Mouse (Mus musculus): ENCODE data around the gene Dpt. TPM values are rescaled to one million over a fixed set of nuclear protein-coding genes. Genes with fewer than 3 reads are reported as not detected.
"Not testable (repeated sequence)": the region's sequence is repeated elsewhere in the genome, so short reads cannot be mapped to it uniquely, and the experiment has no call there.

Gene Dpt
- 5.7 and 8.2 TPM in 2 replicates for polyA plus RNA-seq (2015; fragmentation: Nextera tagmentation; extraction: Ambion mirVana)

GRCm38 (mm10) chr1:164796471-164796870 is at the start of gene Dpt:
Dpt (plus strand) TSS chr1:164796644.
- ATAC-seq, result no peak

GRCm38 (mm10) chr1:164753736-164754135 is 42.7 kb upstream of the Dpt start:
- no peak overlapping the region for H3K4me2 ChIP-seq (replicated peaks)
- WGBS, result 89% methylated on average over 4 of the region's 4 CpGs
- ATAC-seq, result no peak
- no peaks in the 10 kb centered on the region for H3K27me3 ChIP-seq (replicated peaks)
- no peak overlapping the region for H3K9ac ChIP-seq
- no peaks in the 10 kb centered on the region for H3K4me1 ChIP-seq (replicated peaks)
- no peak overlapping the region for H3K27ac ChIP-seq
- H3K9me3 ChIP-seq, result no peaks in the 10 kb centered on the region
- H3K36me3 ChIP-seq, result no peaks in the 10 kb centered on the region
- no peak overlapping the region for H3K4me3 ChIP-seq (replicated peaks)

More at GRCm38 (mm10) chr1:164796471-164796870, at the start of gene Dpt:
- Histone ChIP-seq H3K27me3 (replicated peaks) (no peaks in the 10 kb centered on the region), H3K9ac (no peak within 1 kb of the TSS), H3K27ac (no peak within 1 kb of the TSS), H3K36me3 (no peaks in the 10 kb centered on the region), H3K4me3 (replicated peaks) (no peak within 1 kb of the TSS), H3K9me3 (no peaks in the 10 kb centered on the region), H3K4me1 (replicated peaks) (peaks cover 4% of the 10 kb centered on the region; the same call in 1 of the 2 replicates), H3K4me2 (replicated peaks) (no peak within 1 kb of the TSS)
- 77% methylated on average over 8 of the region's 8 CpGs for WGBS

- WGBS, result 88% methylated on average over 3 of the region's 3 CpGs
- H3K27me3 ChIP-seq (replicated peaks), result no peaks in the 10 kb centered on the region
- no peaks in the 10 kb centered on the region for H3K9me3 ChIP-seq
- no peak for ATAC-seq
- no peak overlapping the region for H3K4me3 ChIP-seq (replicated peaks)
- no peak overlapping the region for H3K27ac ChIP-seq
- H3K4me1 ChIP-seq (replicated peaks), result no peaks in the 10 kb centered on the region
- no peaks in the 10 kb centered on the region for H3K36me3 ChIP-seq
- H3K4me2 ChIP-seq (replicated peaks), result no peak overlapping the region
- H3K9ac ChIP-seq, result no peak overlapping the region
Measured at GRCm38 (mm10) chr1:164755671-164756070, 40.8 kb upstream of the Dpt start.

DNA sequence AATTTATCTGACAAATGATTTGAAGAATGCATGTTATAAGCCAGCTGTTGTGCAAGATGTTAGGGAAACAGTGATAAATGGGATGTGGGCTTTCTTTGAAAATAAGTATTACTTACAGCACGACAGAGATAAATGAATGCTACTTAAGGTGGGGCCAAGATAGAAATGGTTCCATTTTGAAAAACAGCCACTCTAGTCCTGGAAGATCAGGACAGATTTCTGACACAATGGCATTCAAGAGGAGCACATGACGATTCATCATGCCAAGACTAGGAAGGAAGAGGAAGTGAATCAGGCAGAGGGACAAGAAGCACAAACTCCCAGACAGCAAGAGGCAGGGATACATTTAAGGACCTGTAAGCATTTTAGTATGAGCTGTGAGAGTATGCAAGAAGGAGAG is 39.5 kb upstream of the Dpt start:
- Histone ChIP-seq H3K4me1 (replicated peaks) (no peaks in the 10 kb centered on the region), H3K9me3 (no peaks in the 10 kb centered on the region), H3K27me3 (replicated peaks) (no peaks in the 10 kb centered on the region), H3K27ac (no peak overlapping the region), H3K9ac (no peak overlapping the region), H3K4me2 (replicated peaks) (no peak overlapping the region), H3K36me3 (no peaks in the 10 kb centered on the region), H3K4me3 (replicated peaks) (no peak overlapping the region)
- 63% methylated on average over 2 of the region's 2 CpGs for WGBS
- ATAC-seq, result no peak

DNA sequence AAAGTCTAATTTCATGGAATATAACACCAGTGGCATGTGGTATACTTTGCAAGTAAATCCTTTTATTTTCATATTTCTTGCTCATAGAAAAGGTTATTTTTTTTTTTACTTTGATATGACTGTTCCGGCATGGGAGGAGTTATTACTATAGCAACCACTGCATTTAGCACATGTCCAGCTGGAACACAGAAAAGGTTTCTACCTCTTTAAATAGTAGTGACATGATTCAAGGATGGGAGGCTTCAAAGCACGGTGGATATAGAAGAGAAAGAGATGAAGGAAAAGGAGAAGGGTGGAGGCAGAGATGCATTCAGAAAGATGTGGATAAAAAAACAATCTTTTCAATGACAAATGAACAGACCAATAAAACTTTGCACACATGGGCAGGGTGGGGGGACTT is 38.0 kb upstream of the Dpt start:
- Histone ChIP-seq H3K36me3 (no peaks in the 10 kb centered on the region), H3K9me3 (no peaks in the 10 kb centered on the region), H3K27me3 (replicated peaks) (no peaks in the 10 kb centered on the region), H3K4me1 (replicated peaks) (no peaks in the 10 kb centered on the region), H3K9ac (no peak overlapping the region), H3K4me3 (replicated peaks) (no peak overlapping the region), H3K4me2 (replicated peaks) (no peak overlapping the region), H3K27ac (no peak overlapping the region)
- 65% methylated on average over 2 of the region's 2 CpGs for WGBS
- no peak for ATAC-seq

- no peak overlapping the region for H3K9ac ChIP-seq
- H3K27me3 ChIP-seq (replicated peaks), result no peaks in the 10 kb centered on the region
- H3K4me3 ChIP-seq (replicated peaks), result no peak overlapping the region
- H3K27ac ChIP-seq, result no peak overlapping the region
- no peaks in the 10 kb centered on the region for H3K4me1 ChIP-seq (replicated peaks)
- H3K36me3 ChIP-seq, result no peaks in the 10 kb centered on the region
- WGBS, result 61% methylated on average over 2 of the region's 2 CpGs
- H3K4me2 ChIP-seq (replicated peaks), result no peak overlapping the region
- H3K9me3 ChIP-seq, result no peaks in the 10 kb centered on the region
- ATAC-seq, result no peak
Measured at GRCm38 (mm10) chr1:164762276-164762675, 34.2 kb upstream of the Dpt start.

- ATAC-seq, result no peak
- Histone ChIP-seq H3K27ac (no peak overlapping the region), H3K9ac (no peak overlapping the region), H3K27me3 (replicated peaks) (no peaks in the 10 kb centered on the region), H3K36me3 (no peaks in the 10 kb centered on the region), H3K4me2 (replicated peaks) (no peak overlapping the region), H3K4me1 (replicated peaks) (no peaks in the 10 kb centered on the region), H3K9me3 (no peaks in the 10 kb centered on the region), H3K4me3 (replicated peaks) (no peak overlapping the region)
- 80% methylated on average over 3 of the region's 3 CpGs for WGBS
Measured at GRCm38 (mm10) chr1:164766646-164767045, 29.8 kb upstream of the Dpt start.

- no peaks in the 10 kb centered on the region for H3K9me3 ChIP-seq
- no peak overlapping the region for H3K27ac ChIP-seq
- no peak overlapping the region for H3K4me3 ChIP-seq (replicated peaks)
- ATAC-seq, result peak; percentile 66
- H3K9ac ChIP-seq, result no peak overlapping the region
- WGBS, result 54% methylated on average over 7 of the region's 7 CpGs
- no peak overlapping the region for H3K4me2 ChIP-seq (replicated peaks)
- no peaks in the 10 kb centered on the region for H3K36me3 ChIP-seq
- no peaks in the 10 kb centered on the region for H3K27me3 ChIP-seq (replicated peaks)
- H3K4me1 ChIP-seq (replicated peaks), result no peaks in the 10 kb centered on the region
Measured at GRCm38 (mm10) chr1:164770611-164771010, 25.8 kb upstream of the Dpt start.

- Histone ChIP-seq H3K9ac (no peak overlapping the region), H3K9me3 (no peaks in the 10 kb centered on the region), H3K4me2 (replicated peaks) (no peak overlapping the region), H3K36me3 (no peaks in the 10 kb centered on the region), H3K27me3 (replicated peaks) (no peaks in the 10 kb centered on the region), H3K4me3 (replicated peaks) (no peak overlapping the region), H3K4me1 (replicated peaks) (no peaks in the 10 kb centered on the region), H3K27ac (no peak overlapping the region)
- ATAC-seq, result no peak
- 54% methylated on average over 7 of the region's 7 CpGs for WGBS
Measured at GRCm38 (mm10) chr1:164780851-164781510, 15.5 kb upstream of the Dpt start.

- Histone ChIP-seq H3K4me3 (replicated peaks) (no peak overlapping the region), H3K27ac (no peak overlapping the region), H3K9me3 (no peaks in the 10 kb centered on the region), H3K9ac (no peak overlapping the region), H3K4me2 (replicated peaks) (no peak overlapping the region), H3K27me3 (replicated peaks) (no peaks in the 10 kb centered on the region), H3K36me3 (no peaks in the 10 kb centered on the region), H3K4me1 (replicated peaks) (no peaks in the 10 kb centered on the region)
- ATAC-seq, result no peak
- WGBS, result 83% methylated on average over 5 of the region's 5 CpGs
Measured at GRCm38 (mm10) chr1:164786165-164786564, 10.3 kb upstream of the Dpt start.

- WGBS, result 61% methylated on average over 7 of the region's 7 CpGs
- no peak overlapping the region for H3K4me2 ChIP-seq (replicated peaks)
- H3K36me3 ChIP-seq, result no peaks in the 10 kb centered on the region
- no peak overlapping the region for H3K9ac ChIP-seq
- no peaks in the 10 kb centered on the region for H3K9me3 ChIP-seq
- H3K27me3 ChIP-seq (replicated peaks), result no peaks in the 10 kb centered on the region
- peak; percentile 81 for ATAC-seq
- H3K27ac ChIP-seq, result no peak overlapping the region
- H3K4me1 ChIP-seq (replicated peaks), result no peaks in the 10 kb centered on the region
- no peak overlapping the region for H3K4me3 ChIP-seq (replicated peaks)
Measured at GRCm38 (mm10) chr1:164787771-164788170, 8.7 kb upstream of the Dpt start.

- Histone ChIP-seq H3K4me3 (replicated peaks) (no peak overlapping the region), H3K27ac (no peak overlapping the region), H3K9ac (no peak overlapping the region), H3K27me3 (replicated peaks) (no peaks in the 10 kb centered on the region), H3K4me2 (replicated peaks) (no peak overlapping the region), H3K4me1 (replicated peaks) (no peaks in the 10 kb centered on the region), H3K9me3 (no peaks in the 10 kb centered on the region), H3K36me3 (no peaks in the 10 kb centered on the region)
- ATAC-seq, result no peak
- WGBS, result 88% methylated on average over 7 of the region's 7 CpGs
Measured at GRCm38 (mm10) chr1:164788292-164788691, 8.2 kb upstream of the Dpt start.

GRCm38 (mm10) chr1:164790296-164790695 is 6.1 kb upstream of the Dpt start:
- not testable (repeated sequence) for H3K9ac ChIP-seq; H3K36me3 ChIP-seq; H3K4me2 ChIP-seq (replicated peaks); H3K9me3 ChIP-seq; ATAC-seq; H3K27me3 ChIP-seq (replicated peaks); H3K27ac ChIP-seq; H3K4me1 ChIP-seq (replicated peaks); H3K4me3 ChIP-seq (replicated peaks)
- WGBS, result 96% methylated on average over 12 of the region's 12 CpGs

Measured in intestine, embryonic 15.5 days (tissue).